Mouse (Mus musculus) thymus, adult 2 months (tissue): ENCODE results near the gene Ttll1. TPM values are rescaled to one million over a fixed set of nuclear protein-coding genes. Genes with fewer than 3 reads are reported as not detected.

Source experiments
- DNase-seq: peaks from one replicate; pipeline ENCODE4 v3.0.0; 2021
- H3K27ac ChIP-seq: fragments of 200-500 bp; 2 replicates; pipeline ENCODE4 v1.5.1; 2012; ENCODE audit warnings: low read length, control low read depth; ENCODE audit not compliant: control insufficient read depth, insufficient read depth
- H3K27me3 ChIP-seq: fragments of 200-500 bp; 2 replicates; pipeline ENCODE4 v1.6.1; 2012; ENCODE audit warnings: mild to moderate bottlenecking, low read length, moderate library complexity, mixed read lengths; ENCODE audit not compliant: control insufficient read depth, insufficient read depth
- H3K36me3 ChIP-seq: fragments of 200-500 bp; 2 replicates; pipeline ENCODE4 v1.6.1; 2012; ENCODE audit warnings: mild to moderate bottlenecking, low read length, moderate library complexity; ENCODE audit not compliant: control insufficient read depth, insufficient read depth
- H3K4me1 ChIP-seq: fragments of 200-500 bp; replicated peaks from 2 replicates; pipeline ENCODE4 v1.6.1; 2012; ENCODE audit warnings: low read length; ENCODE audit not compliant: control insufficient read depth, insufficient read depth
- H3K4me3 ChIP-seq: fragments of 200-500 bp; 2 replicates; pipeline ENCODE4 v1.5.1; 2012; ENCODE audit warnings: mild to moderate bottlenecking, low read length, control low read depth, moderate library complexity; ENCODE audit not compliant: control insufficient read depth, insufficient read depth
- CTCF ChIP-seq: fragments of 200-500 bp; IDR thresholded peaks from 2 replicates; pipeline ENCODE4 v1.5.1; 2012; ENCODE audit warnings: mild to moderate bottlenecking, control low read depth, low read length, moderate library complexity, borderline replicate concordance; ENCODE audit not compliant: control insufficient read depth, poor library complexity, insufficient read depth; ENCODE audit errors: extremely low read depth
- POLR2A ChIP-seq: fragments of 200-500 bp; IDR thresholded peaks from 2 replicates; pipeline ENCODE4 v1.6.1; 2012; ENCODE audit warnings: mild to moderate bottlenecking, low read length, control low read depth, moderate library complexity; ENCODE audit not compliant: control insufficient read depth, poor library complexity, insufficient read depth; ENCODE audit errors: extremely low read depth
- WGBS: fragments of 180-500 bp; shearing (Covaris S2); methylation state at CpG from one replicate; pipeline ENCODE4 v1.1.7; 2018; 5-methylcytosine and 5-hydroxymethylcytosine counted together
- polyA plus RNA-seq: library from polyadenylated mRNA; depleted of rRNA; stranded (reverse); fragments of >200 nt; gene quantifications from 2 replicates; pipeline ENCODE4 v1.2.3, GENCODE M21; 2012

Ttll1 gene
- polyA plus RNA-seq, 1 experiment = 10.9 TPM

DNA sequence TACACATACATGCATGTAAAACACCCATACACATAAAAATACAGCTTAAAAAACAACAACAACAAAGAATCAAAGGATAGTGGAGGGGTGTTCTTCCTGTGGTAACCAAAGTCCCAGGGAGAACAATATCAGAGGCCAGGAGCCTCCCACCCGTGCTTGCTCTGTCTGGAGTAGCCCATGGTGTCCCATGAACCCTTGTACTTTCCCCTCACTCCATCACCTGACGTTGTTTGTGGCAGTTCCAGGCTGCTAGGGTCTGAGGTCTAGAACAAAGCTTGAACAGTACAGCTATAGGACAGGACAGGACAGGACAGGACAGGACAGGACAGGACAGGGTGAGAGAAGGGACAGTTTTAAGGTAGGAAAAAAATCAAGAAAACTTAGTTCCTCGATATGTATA, 32.6 kb downstream of the Ttll1 start:
- H3K4me3 ChIP-seq = no peak overlapping the region
- H3K4me1 ChIP-seq = peaks cover 14% of the 10 kb centered on the region
- no peaks in the 10 kb centered on the region for H3K27me3 ChIP-seq
- H3K36me3 ChIP-seq = no peaks in the 10 kb centered on the region
- no peak overlapping the region for H3K27ac ChIP-seq
- TF ChIP-seq POLR2A (no peak), CTCF (no peak)
- DNase-seq = no peak
- WGBS = 84% methylated on average over 3 of the region's 3 CpGs

DNA sequence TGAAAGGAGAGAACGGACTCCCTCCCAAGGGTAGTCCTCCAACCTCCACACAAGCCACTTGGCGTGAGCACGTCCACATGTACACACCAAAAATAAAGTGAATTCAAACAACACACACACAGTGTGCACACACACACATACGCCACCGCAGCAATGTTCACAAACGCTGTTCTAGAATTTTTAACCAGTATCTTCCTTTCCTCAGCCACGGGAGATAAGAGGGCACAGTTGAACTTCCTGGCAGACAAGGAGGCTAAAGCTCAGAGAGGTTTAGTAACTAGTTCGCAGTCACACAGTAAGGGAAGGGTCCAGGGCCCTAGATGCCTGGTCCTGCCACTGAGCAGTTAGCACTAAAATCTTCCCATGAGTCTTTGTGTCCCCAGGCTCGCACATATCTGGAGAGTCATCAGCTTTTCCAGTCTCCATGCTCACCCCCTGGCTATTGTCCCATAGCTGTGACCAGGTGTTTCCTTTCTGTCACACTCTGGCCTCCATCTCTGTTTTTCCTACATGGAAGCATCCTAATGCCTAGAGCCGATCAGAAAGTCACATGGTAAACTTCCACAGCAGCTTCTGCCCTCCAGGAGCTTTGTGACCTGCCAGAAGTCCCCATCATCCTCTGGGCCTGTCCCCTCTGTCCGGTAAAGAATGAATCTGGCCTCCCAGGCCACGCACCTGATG, 34.0 kb downstream of the Ttll1 start:
- Histone ChIP-seq H3K4me3 (no peak overlapping the region), H3K27me3 (no peaks in the 10 kb centered on the region), H3K27ac (no peak overlapping the region), H3K4me1 (peaks cover 14% of the 10 kb centered on the region), H3K36me3 (no peaks in the 10 kb centered on the region)
- 81% methylated on average over 12 of the region's 12 CpGs for WGBS
- DNase-seq = no peak
- no peak for TF ChIP-seq CTCF
- no peak for TF ChIP-seq POLR2A

DNA sequence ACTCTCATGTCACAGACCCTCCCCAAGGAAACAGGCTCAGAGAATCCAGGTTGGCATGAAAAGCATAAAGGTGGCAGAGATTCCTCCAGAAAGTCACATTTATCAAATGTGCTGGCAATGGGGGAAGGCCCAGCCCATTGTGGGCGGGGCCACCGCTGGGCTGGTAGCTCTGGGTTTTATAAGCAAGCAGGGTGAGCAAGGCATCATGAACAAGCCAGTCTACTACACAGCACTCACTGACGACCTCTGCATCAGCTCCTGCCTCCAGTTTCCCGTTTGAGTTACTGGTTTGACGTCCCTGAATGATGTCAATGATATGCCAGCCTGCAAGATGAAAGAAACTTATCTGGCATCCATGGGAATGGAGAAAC, 36.2 kb downstream of the Ttll1 start:
- H3K36me3 ChIP-seq = no peaks in the 10 kb centered on the region
- 28% methylated on average over 5 of the region's 5 CpGs for WGBS
- H3K4me3 ChIP-seq = no peak overlapping the region
- H3K27me3 ChIP-seq = no peaks in the 10 kb centered on the region
- TF ChIP-seq POLR2A = no peak
- no peak for TF ChIP-seq CTCF
- no peak for DNase-seq
- H3K27ac ChIP-seq = no peak overlapping the region
- H3K4me1 ChIP-seq = peaks cover 14% of the 10 kb centered on the region

DNA sequence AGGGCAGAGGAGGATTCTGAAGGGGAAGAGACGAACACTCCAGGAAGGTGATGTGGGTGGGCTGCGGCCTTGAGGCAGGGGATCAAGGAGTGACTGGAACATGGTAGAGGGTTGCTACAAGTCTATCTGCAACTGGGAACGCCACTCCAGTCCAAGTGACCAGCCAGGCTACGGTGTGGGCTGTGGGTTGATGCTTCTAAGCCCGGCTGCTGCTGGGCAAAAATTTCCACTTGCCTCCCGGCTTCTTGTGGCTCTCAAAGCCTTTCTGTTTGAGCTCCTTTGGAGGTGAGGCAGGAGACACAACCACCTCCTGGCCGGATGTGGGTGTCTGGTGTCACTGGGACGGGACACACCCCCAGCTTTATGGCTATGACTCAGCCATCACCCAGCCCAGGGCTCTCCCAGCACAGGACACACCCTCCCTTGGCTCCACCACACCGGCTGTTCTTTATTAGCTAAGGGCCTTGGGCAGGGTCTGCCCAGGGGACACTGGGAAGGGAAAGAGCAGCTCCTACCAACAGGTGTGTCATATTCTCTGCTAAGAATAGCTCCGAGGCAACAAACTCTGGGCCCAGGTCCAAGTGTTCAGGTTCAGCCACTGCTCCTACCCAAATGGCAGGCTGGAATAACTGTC, 36.7 kb downstream of the Ttll1 start:
- peak; percentile 55 for DNase-seq
- Histone ChIP-seq H3K27me3 (no peaks in the 10 kb centered on the region), H3K36me3 (no peaks in the 10 kb centered on the region), H3K4me1 (peaks cover 14% of the 10 kb centered on the region), H3K27ac (no peak overlapping the region), H3K4me3 (no peak overlapping the region)
- WGBS = 15% methylated on average over 10 of the region's 10 CpGs
- no peak for TF ChIP-seq CTCF
- no peak for TF ChIP-seq POLR2A

DNA sequence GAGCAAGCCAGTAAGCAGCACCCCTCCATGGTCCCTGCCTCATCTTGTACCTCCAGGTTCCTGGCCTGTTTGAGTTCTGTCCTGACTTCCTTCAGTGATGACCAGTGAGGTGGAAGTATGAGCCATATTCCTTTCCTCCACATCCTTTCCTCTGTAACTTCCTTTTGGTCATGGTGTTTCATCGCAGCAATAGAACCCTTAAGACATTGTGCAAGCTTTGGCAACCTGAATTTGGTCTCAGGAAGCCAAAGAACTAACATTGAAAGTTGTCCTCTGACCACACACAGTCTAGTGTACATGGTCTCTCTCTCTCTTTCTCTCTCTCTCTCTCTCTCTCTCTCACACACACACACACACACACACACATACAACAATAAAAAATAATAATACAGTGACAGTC, 37.4 kb downstream of the Ttll1 start:
- Histone ChIP-seq H3K27me3 (no peaks in the 10 kb centered on the region), H3K36me3 (no peaks in the 10 kb centered on the region), H3K27ac (no peak overlapping the region), H3K4me1 (peaks cover 14% of the 10 kb centered on the region), H3K4me3 (no peak overlapping the region)
- 79% methylated on average over 1 of the region's 1 CpGs for WGBS
- no peak for DNase-seq
- TF ChIP-seq CTCF (no peak), POLR2A (no peak)

DNA sequence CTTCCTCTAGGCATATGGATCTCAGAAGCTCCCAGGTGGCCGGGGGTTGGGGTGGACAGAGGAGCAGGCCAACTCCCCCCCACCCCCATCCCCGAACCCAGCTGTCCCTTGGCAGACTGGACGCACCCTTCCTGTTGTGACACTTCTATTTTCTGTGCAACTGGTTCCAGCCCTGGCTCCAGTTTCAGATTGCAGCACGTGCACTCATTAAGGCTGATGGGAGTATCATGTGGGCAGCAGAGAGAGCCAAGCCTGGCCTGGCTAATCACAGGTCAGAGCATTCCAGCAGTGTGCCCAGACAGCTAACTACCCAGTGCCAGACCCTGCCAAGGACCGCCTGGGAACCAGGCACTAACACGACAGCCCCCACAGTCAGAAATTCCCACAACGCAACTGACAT, 39.2 kb downstream of the Ttll1 start:
- 95% methylated on average over 7 of the region's 7 CpGs for WGBS
- Histone ChIP-seq H3K27me3 (no peaks in the 10 kb centered on the region), H3K27ac (no peak overlapping the region), H3K36me3 (no peaks in the 10 kb centered on the region), H3K4me3 (no peak overlapping the region), H3K4me1 (peaks cover 14% of the 10 kb centered on the region)
- TF ChIP-seq CTCF (no peak), POLR2A (no peak)
- DNase-seq = no peak
